7 mouse cellular contexts compared by ENCODE assay signal in genomic region chr13:69459657-69460458, GRCm38 (mm10).
DNase-seq lines count a peak whose midpoint lies in the region; TF ChIP-seq lines count a peak whose summit lies in the region.

No protein-coding gene starts in this region.

- H3K4me3 ChIP-seq in thymus, adult 2 months (ENCODE audit: control insufficient read depth, insufficient read depth, low read length), result no peak overlapping the region
- no peak overlapping the region for H3K4me3 ChIP-seq in forebrain, embryonic 10.5 days

- no peaks in the 10 kb centered on the region for H3K9me3 ChIP-seq in forebrain, embryonic 10.5 days

- peak; percentile 6 for DNase-seq in thymus, adult 2 months
- DNase-seq in thymus, postnatal 10 days (ENCODE audit: low spot score in 2 of 2), result no peak
- DNase-seq in adrenal gland, postnatal 36 days, result peak; percentile 63 to 76
- peak; percentile 42 for DNase-seq in forebrain, embryonic 10.5 days (ENCODE audit: extremely low spot score, low spot score)
- DNase-seq in kidney, postnatal 10 days, result peak; percentile 86
- peak; percentile 26 to 34 for DNase-seq in lung, adult 18-20 months
- peak; percentile 70 for DNase-seq in right cerebral cortex, postnatal 25 days

- 28% methylated on average over 8 of the region's 8 CpGs for WGBS in thymus, adult 2 months
- WGBS in forebrain, embryonic 10.5 days, result 18% methylated on average over 8 of the region's 8 CpGs

- TF ChIP-seq CTCF in thymus, adult 2 months (IDR thresholded peaks at IDR 0.05; ENCODE audit: borderline replicate concordance, control insufficient read depth, extremely low read depth, insufficient read depth, low read length, poor library complexity), result 0 out of 2 replicates have a peak, but pooled peaks have one; percentile 35

- no peaks in the 10 kb centered on the region for H3K27me3 ChIP-seq in thymus, adult 2 months (ENCODE audit: control insufficient read depth, insufficient read depth, low read length)
- no peaks in the 10 kb centered on the region for H3K27me3 ChIP-seq in forebrain, embryonic 10.5 days (ENCODE audit: poor library complexity, severe bottlenecking)

- 0 out of 2 replicates have a peak, but pooled peaks cover 2% of the 10 kb centered on the region for H3K4me1 ChIP-seq in thymus, adult 2 months (replicated peaks; ENCODE audit: control insufficient read depth, insufficient read depth, low read length)
- peaks cover 10% of the 10 kb centered on the region for H3K4me1 ChIP-seq in forebrain, embryonic 10.5 days

- no peaks in the 10 kb centered on the region for H3K36me3 ChIP-seq in thymus, adult 2 months (ENCODE audit: control insufficient read depth, insufficient read depth, low read length)
- H3K36me3 ChIP-seq in forebrain, embryonic 10.5 days (replicated peaks), result no peaks in the 10 kb centered on the region

- no peak overlapping the region for H3K27ac ChIP-seq in thymus, adult 2 months (ENCODE audit: control insufficient read depth, insufficient read depth, low read length)
- H3K27ac ChIP-seq in forebrain, embryonic 10.5 days, result no peak overlapping the region

- TF ChIP-seq POLR2A in thymus, adult 2 months (IDR thresholded peaks at IDR 0.05; ENCODE audit: control insufficient read depth, extremely low read depth, insufficient read depth, low read length, poor library complexity), result no peak

Comparison
In these comparisons a context has a peak if more than half of its experiments do, and no peak if none do; other contexts are left out.
1. DNase-seq: peak in thymus, adult 2 months (single experiment), adrenal gland, postnatal 36 days (2 of 2), forebrain, embryonic 10.5 days (single experiment), kidney, postnatal 10 days (single experiment), lung, adult 18-20 months (2 of 2) and right cerebral cortex, postnatal 25 days (single experiment); none in thymus, postnatal 10 days (0 of 2).